Mouse (Mus musculus) ZHBTc4 (cell line): ENCODE results near the gene Gm20823.
"Not testable (repeated sequence)": the region's sequence is repeated elsewhere in the genome, so short reads cannot be mapped to it uniquely, and the experiment has no call there.

Source experiments
- DNase-seq: peaks from one replicate; pipeline ENCODE4 v3.0.0-alpha.2; 2011; ENCODE audit warnings: low read depth, low spot score

Gene Gm20823

GRCm38 (mm10) chrY:62464745-62465144 lies at the start of gene Gm20823:
Gene Gm20823 (minus strand): TSS chrY:62464845.
- DNase-seq: not testable (repeated sequence)
